Mouse (Mus musculus) kidney, embryonic 15.5 days (tissue): ENCODE data around the gene Gnb1l. TPM values are rescaled to one million over a fixed set of nuclear protein-coding genes. Genes with fewer than 3 reads are reported as not detected.

Experiments used
- polyA plus RNA-seq: library from polyadenylated mRNA; unstranded; fragments of >200 nt; fragmentation: Nextera tagmentation; extraction: Ambion mirVana; gene quantifications from 2 replicates; pipeline ENCODE4 v1.2.1, GENCODE M21; 2015

The Gnb1l gene
- polyA plus RNA-seq, 1 experiment from 2014 or later: 17.2 TPM

Other genes starting within 250 kb of the Gnb1l start
- 662 and 691 TPM in 2 replicates for gene Ranbp1, start 250.0 kb upstream of the Gnb1l start, polyA plus RNA-seq
- 4.3 TPM in 1 of 2 replicates, not detected in the other for gene Gm49776, start 240.4 kb upstream of the Gnb1l start, polyA plus RNA-seq
- 30.4 and 32.4 TPM in 2 replicates for gene Dgcr8, start 209.5 kb upstream of the Gnb1l start, polyA plus RNA-seq
- 22.5 and 29.2 TPM in 2 replicates for gene Tango2, start 150.6 kb upstream of the Gnb1l start, polyA plus RNA-seq
- 23.7 and 27.1 TPM in 2 replicates for gene Arvcf, start 150.5 kb upstream of the Gnb1l start, polyA plus RNA-seq
- 28.1 and 29.1 TPM in 2 replicates for gene Txnrd2, start 72.3 kb upstream of the Gnb1l start, polyA plus RNA-seq
- 97.2 and 103 TPM in 2 replicates for gene Comt, start 71.9 kb upstream of the Gnb1l start, polyA plus RNA-seq
- 3.1 and 3.3 TPM in 2 replicates for gene Rtl10, start 188 bp downstream of the Gnb1l start, polyA plus RNA-seq
- 0.28 and 0.40 TPM in 2 replicates for gene Tbx1, start 92.0 kb downstream of the Gnb1l start, polyA plus RNA-seq
- gene Gp1bb, start 123.7 kb downstream of the Gnb1l start, polyA plus RNA-seq: 0.93 and 1.6 TPM in 2 replicates
- gene Gm49601, start 127.7 kb downstream of the Gnb1l start, polyA plus RNA-seq: 1.5 and 4.3 TPM in 2 replicates
- 16.3 and 17.1 TPM in 2 replicates for gene Sept5, start 131.2 kb downstream of the Gnb1l start, polyA plus RNA-seq